In genomic region chr8:88099526-88099925, GRCm38 (mm10) we compare ENCODE assay signal across 10 mouse cellular contexts. TPM values are rescaled to one million over a fixed set of nuclear protein-coding genes. Genes with fewer than 3 reads are reported as not detected.
DNase-seq lines count a peak whose midpoint lies in the region; ATAC-seq and TF ChIP-seq lines count a peak whose summit lies in the region.
"Had no signal": no experiment of that assay in that cellular context is flagged by ENCODE, and none has a peak within 500 bp of the region (broad histone marks: within the 10 kb centered on the region; RNA-seq: fewer than 3 reads in every experiment).

No protein-coding gene starts in this region.

- TF ChIP-seq CTCF in lung, embryonic 14.5 days (IDR thresholded peaks at IDR 0.05; ENCODE audit: low read depth), result peak; percentile 82
- TF ChIP-seq CTCF in small intestine, adult 2 months (IDR thresholded peaks at IDR 0.05; ENCODE audit: extremely low read depth, insufficient read length, insufficient replicate concordance, low read depth, low read length), result peak; percentile 56; the same call in 1 of the 2 replicates

- no peak overlapping the region for H3K4me2 ChIP-seq in heart, embryonic 12.5 days
- H3K4me2 ChIP-seq in lung, embryonic 14.5 days, result no peak overlapping the region
- H3K4me2 ChIP-seq: embryonic facial prominence, embryonic 13.5 days; limb, embryonic 15.5 days had no signal

- peak; percentile 88 for DNase-seq in heart, adult 11 months
- peak; percentile 91 for DNase-seq in 3T3-L1 (ENCODE audit: low read depth, low spot score)
- DNase-seq in WW6 (ENCODE audit: low read depth, low spot score), result peak; percentile 42
- DNase-seq in cerebellum, postnatal 4 days (ENCODE audit: low spot score in 2 of 2), result peak; percentile 35 to 54
- DNase-seq in induced T-regulatory cell, adult 2 months (ENCODE audit: low read depth), result peak; percentile 72
- peak; percentile 79 for DNase-seq in lung, embryonic 14.5 days

- ATAC-seq in heart, embryonic 12.5 days (ENCODE audit: insufficient number of reproducible peaks, low FRiP score), result no peak
- ATAC-seq in lung, embryonic 14.5 days (ENCODE audit: insufficient read depth), result no peak

- no peaks in the 10 kb centered on the region for H3K27me3 ChIP-seq in heart, embryonic 12.5 days (replicated peaks)
- H3K27me3 ChIP-seq in lung, embryonic 14.5 days (ENCODE audit: insufficient read depth, low read length), result no peaks in the 10 kb centered on the region
- no peaks in the 10 kb centered on the region for H3K27me3 ChIP-seq in small intestine, adult 2 months (ENCODE audit: control insufficient read depth, insufficient read depth, low read length)
- H3K27me3 ChIP-seq: embryonic facial prominence, embryonic 13.5 days; limb, embryonic 15.5 days had no signal

- no peak overlapping the region for H3K27ac ChIP-seq in heart, embryonic 12.5 days (ENCODE audit: poor library complexity, severe bottlenecking)
- H3K27ac ChIP-seq in lung, embryonic 14.5 days (ENCODE audit: low read depth), result no peak overlapping the region
- no peak overlapping the region for H3K27ac ChIP-seq in small intestine, adult 2 months (ENCODE audit: insufficient read depth, low read depth, low read length)
- H3K27ac ChIP-seq: embryonic facial prominence, embryonic 13.5 days; limb, embryonic 15.5 days had no signal

- H3K9ac ChIP-seq in heart, embryonic 12.5 days, result no peak overlapping the region
- no peak overlapping the region for H3K9ac ChIP-seq in lung, embryonic 14.5 days
- H3K9ac ChIP-seq: embryonic facial prominence, embryonic 13.5 days; limb, embryonic 15.5 days had no signal

- H3K9me3 ChIP-seq in heart, embryonic 12.5 days (replicated peaks), result no peaks in the 10 kb centered on the region
- no peaks in the 10 kb centered on the region for H3K9me3 ChIP-seq in lung, embryonic 14.5 days (ENCODE audit: low read depth, low read length)
- H3K9me3 ChIP-seq: embryonic facial prominence, embryonic 13.5 days; limb, embryonic 15.5 days had no signal

- no peaks in the 10 kb centered on the region for H3K36me3 ChIP-seq in heart, embryonic 12.5 days
- H3K36me3 ChIP-seq in lung, embryonic 14.5 days (ENCODE audit: insufficient read depth), result no peaks in the 10 kb centered on the region
- no peaks in the 10 kb centered on the region for H3K36me3 ChIP-seq in small intestine, adult 2 months (ENCODE audit: control insufficient read depth, insufficient read depth, low read length)
- H3K36me3 ChIP-seq: embryonic facial prominence, embryonic 13.5 days; limb, embryonic 15.5 days had no signal

- WGBS in heart, embryonic 12.5 days, result 0% methylated on average over 1 of the region's 1 CpGs
- 0% methylated on average over 1 of the region's 1 CpGs for WGBS in lung, embryonic 14.5 days
- WGBS in small intestine, adult 2 months, result 2% methylated on average over 1 of the region's 1 CpGs

- no peaks in the 10 kb centered on the region for H3K4me1 ChIP-seq in heart, embryonic 12.5 days (replicated peaks)
- no peaks in the 10 kb centered on the region for H3K4me1 ChIP-seq in lung, embryonic 14.5 days (ENCODE audit: insufficient read depth)
- H3K4me1 ChIP-seq in small intestine, adult 2 months (ENCODE audit: control insufficient read depth, insufficient read depth, insufficient read length, low read length), result no peaks in the 10 kb centered on the region
- H3K4me1 ChIP-seq: embryonic facial prominence, embryonic 13.5 days; limb, embryonic 15.5 days had no signal

- TF ChIP-seq POLR2A in small intestine, adult 2 months (IDR thresholded peaks at IDR 0.05; ENCODE audit: low read depth, low read length), result no peak

- no peak overlapping the region for H3K4me3 ChIP-seq in heart, embryonic 12.5 days
- H3K4me3 ChIP-seq in lung, embryonic 14.5 days (ENCODE audit: low read depth, low read length), result no peak overlapping the region
- no peak overlapping the region for H3K4me3 ChIP-seq in small intestine, adult 2 months (ENCODE audit: low read depth, low read length)
- H3K4me3 ChIP-seq: embryonic facial prominence, embryonic 13.5 days; limb, embryonic 15.5 days had no signal

RNA-seq across cellular contexts. Expression of gene Cnep1r1, which starts 19.0 kb away (rescaled TPM):
- 39.4 and 41.5 TPM in 2 replicates for polyA plus RNA-seq in heart, embryonic 12.5 days (2016; fragmentation: Nextera tagmentation; extraction: Ambion mirVana)
- polyA plus RNA-seq in lung, embryonic 14.5 days (2014; fragmentation: Nextera tagmentation; extraction: Ambion mirVana), result 33.6 and 36.0 TPM in 2 replicates
- polyA plus RNA-seq in small intestine, adult 2 months (2012; rRNA removed), result 3.5 and 8.4 TPM in 2 replicates

RNA-seq across cellular contexts. Expression of gene Heatr3, which starts 38.1 kb away (rescaled TPM):
- polyA plus RNA-seq in heart, embryonic 12.5 days (2016; fragmentation: Nextera tagmentation; extraction: Ambion mirVana), result 31.9 and 33.2 TPM in 2 replicates
- 58.2 and 59.2 TPM in 2 replicates for polyA plus RNA-seq in lung, embryonic 14.5 days (2014; fragmentation: Nextera tagmentation; extraction: Ambion mirVana)
- 3.4 and 3.9 TPM in 2 replicates for polyA plus RNA-seq in small intestine, adult 2 months (2012; rRNA removed)
